Mouse (Mus musculus) thymus, adult 18-20 months (tissue): ENCODE measurements around the gene Apool.

Experiments used
- DNase-seq, 2 experiments: peaks; one replicate each; pipeline ENCODE4 v3.0.0; 2022; ENCODE audit warnings: mixed read lengths in 2 of 2

Apool gene

DNA sequence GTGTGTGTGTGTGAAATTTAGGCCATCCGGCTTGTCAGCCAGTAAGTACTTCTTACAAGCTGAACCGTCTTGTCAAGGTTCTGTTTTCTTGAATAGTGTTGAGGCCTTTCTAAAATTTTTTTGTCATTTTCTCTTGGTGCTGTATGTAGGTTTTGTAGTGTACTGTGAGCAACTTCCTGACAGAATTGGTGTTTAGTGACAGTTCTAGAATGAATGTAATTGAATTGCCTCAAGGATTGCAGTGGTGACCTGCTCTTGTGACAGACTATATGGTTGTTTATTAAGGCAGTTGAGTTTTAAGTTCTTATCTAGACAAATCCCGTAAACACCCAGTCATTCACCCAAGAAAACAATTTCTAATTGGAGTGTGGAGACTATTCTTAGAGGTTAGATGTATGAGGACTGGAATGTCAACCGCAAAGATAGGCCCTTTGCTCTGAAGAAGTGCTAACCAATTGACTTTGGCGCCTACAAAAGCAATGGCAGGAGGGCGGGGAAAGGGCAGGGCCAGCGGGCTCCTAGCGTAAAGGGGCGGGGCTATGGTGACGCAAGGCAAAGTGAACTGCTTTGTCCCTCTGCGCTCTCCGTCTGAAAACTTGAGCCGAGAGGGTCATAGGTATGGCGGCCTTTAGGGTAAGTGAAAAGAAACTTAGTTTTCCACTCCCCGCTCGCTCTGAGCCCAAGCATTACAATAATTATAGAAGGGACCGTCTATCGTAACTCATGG, at the start of gene Apool:
Gene Apool, plus strand, starts transcription at position 531 of the 727 bp plus-strand sequence.
- peak; percentile 62 to 73 for DNase-seq

DNA sequence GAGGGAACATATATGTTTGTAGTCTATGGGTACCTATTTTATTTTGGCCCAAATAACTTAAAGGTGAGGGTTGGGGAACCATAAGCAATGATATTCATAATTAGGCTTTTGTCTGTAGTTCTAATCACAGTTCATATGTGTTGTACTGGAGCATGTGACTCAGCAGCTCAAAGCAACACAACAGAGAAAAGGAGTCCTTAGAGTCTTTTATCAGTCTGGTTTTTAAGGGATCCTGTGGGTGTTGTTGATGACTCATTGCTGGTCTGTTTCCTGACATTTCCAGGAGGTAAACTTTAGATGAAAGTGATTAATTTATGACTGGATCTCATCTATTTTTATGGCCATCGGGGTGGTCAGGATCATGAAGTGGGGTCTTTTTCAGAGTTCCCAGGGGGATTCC, 37.6 kb upstream of the Apool start:
- no peak for DNase-seq

DNA sequence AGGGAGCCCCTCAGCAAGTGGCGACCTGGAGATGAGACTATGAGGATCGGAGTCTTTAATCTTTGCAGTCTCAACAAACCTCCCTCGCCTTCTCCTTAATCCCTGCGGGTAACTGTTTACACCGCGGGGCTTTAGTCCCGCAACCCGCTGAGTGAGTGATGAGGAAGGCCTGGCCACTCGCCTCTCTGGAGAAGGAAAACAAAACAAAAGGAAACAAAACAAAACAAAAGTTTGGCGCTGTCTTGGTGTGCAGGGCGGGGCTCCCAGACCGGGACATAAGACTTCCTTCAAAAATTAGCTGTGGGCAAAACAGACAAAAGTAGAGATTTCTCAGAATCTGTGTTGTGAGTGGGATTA, 375 bp downstream of the Apool start:
- no peak for DNase-seq

DNA sequence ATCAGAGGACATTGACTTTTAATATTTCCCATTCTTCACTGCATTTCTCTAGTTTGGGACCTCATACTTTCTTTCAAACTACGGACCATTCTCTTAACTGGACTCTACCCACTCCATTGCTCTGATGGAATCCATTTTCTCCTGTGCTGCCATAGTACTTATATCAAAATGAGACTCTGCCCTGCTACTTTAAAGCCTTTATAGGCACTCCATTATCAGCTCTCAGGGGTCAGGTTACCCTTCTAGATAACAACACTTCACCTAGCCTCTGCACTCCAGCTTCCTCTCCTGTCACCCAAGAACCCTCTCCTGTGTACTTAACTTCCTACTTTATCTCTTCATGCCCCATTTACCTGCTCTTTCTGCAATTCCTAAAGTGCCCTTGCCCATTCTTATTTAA, 960 bp downstream of the Apool start:
- DNase-seq = no peak

DNA sequence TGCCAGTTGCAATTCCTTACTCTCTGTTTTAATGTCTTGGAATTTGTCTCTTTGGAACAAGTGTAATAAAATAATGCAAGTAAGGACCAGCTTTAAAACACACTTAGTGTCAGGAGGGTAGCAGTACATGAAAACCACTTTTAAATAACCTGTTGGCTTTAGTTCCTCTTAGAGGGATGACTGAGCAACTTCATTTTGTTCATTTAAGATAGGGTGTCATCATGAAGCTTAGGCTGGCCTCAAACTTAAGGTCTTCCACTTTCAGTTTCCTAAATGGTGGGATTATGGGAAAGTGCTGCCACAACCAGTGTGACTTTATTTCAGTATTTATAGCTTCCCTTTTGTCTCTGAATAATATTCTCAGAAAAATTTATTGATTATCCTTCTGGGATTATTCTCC, 9.1 kb downstream of the Apool start:
- DNase-seq = no peak

DNA sequence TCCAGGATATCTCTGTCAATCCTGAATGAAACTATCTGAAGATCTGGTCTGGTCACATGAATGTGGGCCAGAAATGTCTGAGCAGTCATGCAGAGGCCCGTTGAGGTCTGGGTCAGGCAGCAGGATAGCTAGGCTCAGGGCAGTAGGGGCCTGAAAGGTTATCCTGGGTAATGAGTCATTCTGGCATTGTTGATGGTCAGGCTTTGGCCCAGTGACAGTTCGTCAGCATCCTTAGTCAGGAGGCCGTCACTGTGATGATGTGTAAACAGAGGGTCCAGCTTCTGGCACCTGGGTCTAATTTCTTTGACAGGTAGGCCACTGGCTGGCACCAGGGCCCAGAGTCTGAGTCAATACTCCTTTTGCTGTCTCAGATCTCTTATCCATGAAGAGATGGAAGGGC, 28.4 kb downstream of the Apool start:
- DNase-seq = no peak

DNA sequence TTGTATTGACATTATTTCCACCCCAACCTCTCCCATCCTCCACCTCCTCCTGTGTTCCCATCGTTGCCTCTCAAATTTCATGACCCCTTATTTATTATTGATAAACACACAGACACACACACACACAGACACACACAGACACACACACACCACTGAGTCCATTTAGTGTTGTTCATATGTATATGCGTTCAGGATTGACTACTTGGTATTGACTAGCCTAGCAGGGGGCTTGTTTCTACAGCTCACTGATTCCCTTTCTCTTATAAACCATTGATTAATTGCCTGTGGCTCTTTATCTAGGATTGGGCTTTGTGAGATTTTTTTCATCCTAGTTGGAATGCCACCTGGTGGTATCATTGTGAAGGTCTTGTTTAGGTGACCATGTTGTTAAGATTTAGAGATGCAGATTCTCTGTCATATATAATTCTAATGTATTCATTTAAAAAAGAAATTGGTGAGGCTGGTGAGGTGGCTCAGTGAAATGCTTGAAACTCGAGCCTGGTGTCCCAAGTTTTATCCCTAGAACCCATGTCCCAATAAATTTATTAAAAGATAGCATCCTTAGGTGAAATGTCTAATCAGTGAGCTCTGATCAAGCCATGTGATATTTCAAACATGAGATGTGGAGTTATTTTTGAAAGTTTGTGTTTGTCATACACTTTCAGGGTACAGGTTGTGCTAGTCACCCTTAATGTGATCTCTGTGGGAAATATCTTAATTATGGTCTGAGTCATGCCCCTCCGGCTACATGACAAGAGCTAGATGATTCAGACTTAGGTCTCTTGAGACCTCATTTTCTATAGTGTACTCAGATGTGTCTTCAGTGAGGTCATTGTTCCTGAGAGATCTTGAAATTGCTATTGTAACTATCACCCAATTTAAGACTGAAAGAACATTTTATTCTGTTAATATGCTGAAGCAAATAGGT, 36.6 kb downstream of the Apool start:
- no peak for DNase-seq

DNA sequence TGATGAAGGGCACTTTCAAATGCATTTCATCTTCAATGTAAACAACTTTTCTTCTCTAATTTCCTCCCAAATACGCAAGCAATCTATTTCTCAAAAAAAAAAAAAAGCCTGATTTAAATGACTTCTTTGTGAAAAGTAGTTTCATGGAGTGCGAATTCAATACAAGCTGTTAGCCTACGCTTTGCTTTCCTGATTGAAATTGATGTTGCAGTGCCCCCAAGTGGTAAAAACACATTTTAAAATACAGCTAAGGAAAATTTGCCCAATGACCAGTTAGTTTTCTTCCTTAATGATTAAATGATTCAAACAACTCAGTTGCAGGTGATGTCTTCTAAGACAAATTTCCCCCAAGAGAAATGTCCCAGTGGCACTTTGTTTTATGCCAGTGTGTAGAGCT, 37.3 kb downstream of the Apool start:
- no peak for DNase-seq

DNA sequence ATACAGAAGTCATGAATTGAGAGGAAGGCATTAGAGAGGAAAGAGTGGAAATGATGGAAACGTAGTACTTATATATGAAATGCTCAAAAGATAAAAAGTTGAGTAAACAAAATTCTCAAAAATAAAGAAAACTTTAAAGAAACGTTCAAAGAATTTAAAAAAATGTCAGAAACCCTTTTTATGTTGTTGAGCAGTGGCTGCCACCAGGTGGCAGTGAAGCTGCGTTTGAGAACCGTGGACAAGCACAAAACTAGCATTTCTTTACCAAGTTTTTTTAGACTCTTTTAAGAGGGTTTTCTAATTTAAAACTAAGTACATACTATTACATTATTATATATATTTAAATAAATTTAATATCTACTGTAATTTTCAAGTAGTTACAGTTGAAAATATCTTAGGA, 57.3 kb downstream of the Apool start:
- DNase-seq = no peak

DNA sequence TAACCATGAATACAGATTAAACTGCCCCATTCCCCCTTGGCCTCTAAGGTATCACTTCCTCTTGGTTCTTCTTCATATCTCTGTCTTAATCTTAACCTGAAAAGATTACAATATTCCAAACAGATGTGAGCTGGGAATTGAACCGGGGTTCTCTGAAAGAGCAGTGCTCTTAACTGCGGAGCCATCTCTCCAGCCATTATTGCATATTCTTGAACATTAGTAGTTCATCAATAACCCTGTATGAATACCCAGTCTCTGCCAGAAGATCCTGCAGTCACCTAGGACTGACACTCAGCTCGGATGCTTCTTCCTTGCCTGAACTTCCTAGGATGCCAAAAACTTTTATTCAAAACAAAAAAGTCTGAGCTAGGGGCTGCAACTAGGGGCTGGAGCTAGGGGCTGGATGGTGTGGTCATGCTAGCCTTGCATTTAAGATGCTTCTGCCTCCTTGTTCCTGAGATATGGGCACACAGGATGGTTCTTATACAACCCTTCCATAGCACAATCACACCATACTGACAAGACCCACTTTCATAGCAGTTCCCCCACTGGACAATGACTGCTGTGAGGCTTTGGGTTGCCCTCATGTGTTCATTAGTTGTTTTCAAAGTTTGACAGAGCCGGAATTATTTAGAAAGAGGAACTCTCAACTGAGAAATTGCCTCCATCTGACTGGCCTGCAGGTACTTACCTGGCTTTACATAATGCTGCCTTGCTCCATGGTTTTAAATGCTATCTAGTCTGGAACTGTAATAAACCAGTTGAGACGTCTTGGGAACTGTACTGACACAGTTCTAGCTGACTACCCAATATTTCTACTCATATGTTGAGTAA, 59.7 kb downstream of the Apool start:
- peak; percentile 9 to 40 for DNase-seq

DNA sequence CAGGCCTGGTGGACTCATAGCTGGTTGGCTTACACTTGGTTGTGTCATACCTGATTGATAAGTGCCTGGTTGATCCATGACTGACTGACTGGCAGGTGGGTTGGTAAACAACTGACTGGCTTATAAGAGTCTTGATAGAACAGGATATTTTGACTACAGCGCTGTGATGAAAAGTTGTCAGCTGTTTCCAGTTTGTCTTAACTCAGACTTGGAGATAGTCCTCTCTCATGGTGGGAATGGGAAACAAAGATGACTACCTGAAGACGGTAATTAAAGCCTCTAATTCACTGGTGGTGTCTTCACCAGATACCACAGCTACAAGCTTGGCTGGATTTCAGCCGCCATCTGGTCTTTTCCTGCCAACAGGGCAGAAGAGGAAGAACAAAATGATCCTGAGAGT, 95.5 kb downstream of the Apool start, which contains the start of gene Satl1:
Gene Satl1, minus strand, starts transcription at position 101 of the 400 bp plus-strand sequence.
- DNase-seq = no peak

DNA sequence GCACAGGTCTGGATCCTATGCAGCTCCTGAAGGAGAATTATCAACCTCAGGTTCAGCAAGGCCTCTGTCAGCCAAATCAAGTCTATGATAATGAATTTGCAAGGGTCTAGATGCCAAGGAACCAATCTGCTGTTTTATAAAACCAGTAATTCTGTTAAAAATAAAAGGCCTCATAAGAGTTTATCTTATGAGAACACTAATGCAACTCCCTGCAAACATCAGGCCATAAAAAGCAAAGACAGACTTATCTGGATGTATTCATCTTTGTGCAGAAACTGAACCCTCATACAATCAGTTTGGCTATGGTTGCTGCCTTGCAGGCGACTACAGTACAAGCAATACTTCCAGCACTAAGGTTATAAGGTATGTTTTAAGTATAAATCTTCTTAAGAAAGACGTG, 101.2 kb downstream of the Apool start:
- DNase-seq = no peak
